Mouse (Mus musculus) forebrain, embryonic 11.5 days (tissue): ENCODE measurements around the gene Lamc2. TPM values are rescaled to one million over a fixed set of nuclear protein-coding genes. Genes with fewer than 3 reads are reported as not detected.

Experiments
- ATAC-seq: fragments of 200-750 bp; cut with Nextera tagmentation; replicated peaks from 2 replicates; pipeline ENCODE4 v1.8.0; 2017; ENCODE audit warnings: moderate TSS enrichment; ENCODE audit not compliant: low FRiP score
- DNase-seq: peaks from one replicate; pipeline ENCODE4 v3.0.0-alpha.2; 2017; ENCODE audit warnings: low spot score
- H3K27ac ChIP-seq: fragments of 300-500 bp; sonication (generic); 2 replicates; pipeline ENCODE4 v1.5.1; 2014; ENCODE audit warnings: low read depth, low read length
- H3K27me3 ChIP-seq: fragments of 300-500 bp; sonication (generic); 2 replicates; pipeline ENCODE4 v1.6.1; 2014; ENCODE audit warnings: mild to moderate bottlenecking, low read length, mixed read lengths; ENCODE audit not compliant: control insufficient read depth, insufficient read depth
- H3K36me3 ChIP-seq: fragments of 300-500 bp; sonication (generic); 2 replicates; pipeline ENCODE4 v1.6.1; 2014; ENCODE audit warnings: mild to moderate bottlenecking, low read length, moderate library complexity, mixed read lengths; ENCODE audit not compliant: control insufficient read depth, insufficient read depth
- H3K4me1 ChIP-seq: fragments of 300-500 bp; sonication (generic); replicated peaks from 2 replicates; pipeline ENCODE4 v1.6.1; 2014; ENCODE audit warnings: low read length, mixed read lengths; ENCODE audit not compliant: control insufficient read depth, insufficient read depth
- H3K4me2 ChIP-seq: fragments of 300-500 bp; sonication (generic); 2 replicates; pipeline ENCODE4 v1.6.1; 2014; ENCODE audit warnings: low read depth, mild to moderate bottlenecking, low read length, moderate library complexity, mixed read lengths; ENCODE audit not compliant: severe bottlenecking
- H3K4me3 ChIP-seq: fragments of 300-500 bp; sonication (generic); 2 replicates; pipeline ENCODE4 v1.5.1; 2014; ENCODE audit warnings: low read depth, low read length
- H3K9ac ChIP-seq: fragments of 300-500 bp; sonication (generic); 2 replicates; pipeline ENCODE4 v1.6.1; 2014; ENCODE audit warnings: low read length
- H3K9me3 ChIP-seq: fragments of 300-500 bp; sonication (generic); 2 replicates; pipeline ENCODE4 v1.6.1; 2016; ENCODE audit warnings: low read length, mixed read lengths; ENCODE audit not compliant: control insufficient read depth
- WGBS: fragments of 180-500 bp; shearing (Covaris S2); extraction: QIAGEN DNeasy Blood & Tissue Kit; methylation state at CpG from one replicate; pipeline ENCODE4 v1.1.7; 2014; 5-methylcytosine and 5-hydroxymethylcytosine counted together
- polyA plus RNA-seq: library from polyadenylated mRNA; unstranded; fragments of >200 nt; fragmentation: Nextera tagmentation; extraction: Ambion mirVana; gene quantifications from 2 replicates; pipeline ENCODE4 v1.2.1, GENCODE M21; 2014

Lamc2 gene
- polyA plus RNA-seq, 1 experiment from 2014 or later = 0.55 TPM

DNA sequence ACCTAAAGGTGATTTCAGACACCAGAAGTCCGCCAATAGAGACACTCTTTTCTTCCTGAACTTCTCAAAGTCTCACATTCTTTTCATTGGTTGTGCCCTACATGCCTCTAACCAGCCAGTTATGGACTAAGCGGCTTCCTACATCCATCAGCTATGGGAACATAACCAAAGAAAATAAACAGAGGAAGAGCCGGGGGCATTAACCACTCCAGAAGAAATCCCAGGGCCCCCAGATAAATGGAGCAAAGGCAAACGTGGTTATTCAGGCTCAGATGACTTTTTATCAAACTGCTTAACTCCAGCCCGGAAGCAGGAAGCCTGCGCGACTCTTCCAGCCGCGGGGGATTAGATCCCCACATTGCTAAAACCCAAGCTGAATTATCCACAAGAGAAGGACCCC is 85.3 kb downstream of the Lamc2 start:
- 56% methylated on average over 9 of the region's 9 CpGs for WGBS
- no peak overlapping the region for H3K27ac ChIP-seq

DNA sequence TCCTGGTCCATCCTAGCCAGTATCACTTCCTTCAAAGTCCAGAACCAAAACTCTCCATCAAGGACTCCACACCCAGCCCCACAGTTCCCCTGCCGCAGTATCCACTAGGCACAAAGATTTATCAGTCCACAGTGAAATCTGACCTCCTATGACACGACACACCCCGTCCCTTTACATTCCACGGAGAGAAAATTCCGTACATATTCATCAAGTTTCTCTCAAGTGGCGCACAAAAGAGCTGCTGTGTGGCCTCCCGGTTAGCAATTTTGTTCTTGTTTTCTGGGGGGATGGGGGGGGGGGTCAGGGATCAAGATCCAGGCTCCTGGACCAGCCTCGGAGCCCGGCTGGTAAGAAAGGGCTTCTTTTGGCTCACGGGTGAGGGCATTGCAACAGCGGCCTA is 87.7 kb downstream of the Lamc2 start:
- Histone ChIP-seq H3K27me3 (no peaks in the 10 kb centered on the region), H3K9ac (no peak overlapping the region; the same call in 1 of the 2 replicates), H3K36me3 (no peaks in the 10 kb centered on the region), H3K9me3 (no peaks in the 10 kb centered on the region), H3K27ac (no peak overlapping the region), H3K4me2 (no peak overlapping the region), H3K4me3 (no peak overlapping the region), H3K4me1 (no peaks in the 10 kb centered on the region)
- WGBS = 39% methylated on average over 11 of the region's 11 CpGs
- no peak for ATAC-seq
- DNase-seq = no peak

More for the DNA sequence above, 85.3 kb downstream of the Lamc2 start:
- no peaks in the 10 kb centered on the region for H3K9me3 ChIP-seq
- no peaks in the 10 kb centered on the region for H3K36me3 ChIP-seq
- no peaks in the 10 kb centered on the region for H3K27me3 ChIP-seq
- ATAC-seq (no peak), DNase-seq (no peak)
- no peak overlapping the region for H3K4me2 ChIP-seq
- no peaks in the 10 kb centered on the region for H3K4me1 ChIP-seq
- no peak overlapping the region for H3K9ac ChIP-seq
- no peak overlapping the region for H3K4me3 ChIP-seq

DNA sequence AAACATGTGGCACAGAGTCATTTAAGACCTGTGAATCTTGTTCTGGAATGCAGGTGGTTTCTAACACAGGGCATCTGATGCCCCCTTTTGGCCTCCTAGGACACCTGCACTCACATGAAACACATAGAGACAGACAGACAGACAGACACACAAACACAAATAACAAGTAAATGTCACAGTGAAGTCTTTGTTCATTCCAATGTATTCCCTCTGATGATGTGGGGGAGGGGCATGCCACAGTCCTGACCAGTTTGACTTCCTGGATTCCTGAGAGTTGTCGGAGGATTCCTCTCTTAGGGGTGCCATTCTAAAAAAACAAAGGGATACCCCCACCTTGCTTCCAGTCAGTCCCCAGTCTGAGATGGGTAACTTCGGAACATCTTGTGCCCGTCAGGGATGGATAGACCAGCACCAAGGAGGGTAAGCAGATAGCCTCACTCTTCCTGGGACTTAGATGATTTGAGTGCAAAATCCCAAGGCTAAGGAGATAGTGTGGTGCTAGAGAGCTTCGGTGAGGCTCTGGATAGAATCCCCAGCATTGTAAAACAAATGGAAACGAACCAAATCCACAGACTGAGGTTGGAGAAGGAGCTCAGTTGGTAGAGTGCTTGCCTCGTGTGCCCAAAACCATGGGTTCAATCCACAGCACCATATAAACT is 89.1 kb downstream of the Lamc2 start:
- DNase-seq (no peak), ATAC-seq (no peak)
- Histone ChIP-seq H3K27me3 (no peaks in the 10 kb centered on the region), H3K4me1 (no peaks in the 10 kb centered on the region), H3K27ac (no peak overlapping the region), H3K36me3 (no peaks in the 10 kb centered on the region), H3K4me2 (no peak overlapping the region), H3K9ac (no peak overlapping the region), H3K4me3 (no peak overlapping the region), H3K9me3 (no peaks in the 10 kb centered on the region)
- 94% methylated on average over 6 of the region's 6 CpGs for WGBS

DNA sequence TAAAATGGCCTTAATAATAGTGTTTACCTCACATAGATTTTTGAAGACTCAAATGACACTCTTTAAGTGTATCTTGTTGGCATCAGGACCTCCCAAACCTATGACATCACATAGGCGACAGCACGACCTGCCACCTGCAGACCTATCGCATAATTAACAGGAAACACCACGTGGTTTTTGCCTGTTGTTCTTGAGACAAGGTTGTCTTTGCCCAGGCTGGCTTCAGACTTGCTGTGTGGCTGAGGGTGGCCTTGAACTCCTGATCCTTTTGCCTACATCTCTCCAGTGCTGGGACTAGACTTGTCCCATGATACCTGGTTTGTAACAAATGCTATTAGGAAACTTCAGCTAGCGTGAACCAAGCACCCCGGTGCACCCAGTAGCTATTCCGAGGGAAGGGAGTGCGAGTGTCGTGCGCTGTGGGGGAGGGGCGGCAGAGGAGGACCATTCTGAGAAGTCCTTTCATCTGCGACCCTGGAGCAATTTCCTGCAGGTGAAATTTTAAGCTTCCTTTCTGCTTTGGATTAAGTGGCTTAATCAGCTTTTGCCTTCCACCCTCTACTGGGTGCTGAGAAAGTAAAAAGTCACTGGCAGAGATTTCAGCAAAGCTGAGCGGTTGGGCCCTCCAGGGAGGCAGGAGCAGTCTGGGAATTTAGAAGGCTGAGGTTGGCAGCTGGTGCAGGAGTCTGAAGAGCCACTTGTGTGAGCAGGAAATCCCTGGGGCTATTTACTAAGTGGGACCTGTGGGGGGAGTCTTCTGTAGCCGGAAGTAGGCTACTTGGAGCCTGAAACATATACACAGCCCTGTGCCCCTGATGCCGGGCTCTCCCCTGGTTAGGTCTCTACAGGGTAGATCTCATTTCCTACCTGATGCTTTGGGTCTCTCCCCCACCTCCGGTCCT is 90.2 kb downstream of the Lamc2 start:
- Histone ChIP-seq H3K9ac (no peak overlapping the region), H3K4me1 (peaks cover 4% of the 10 kb centered on the region; the same call in 1 of the 2 replicates), H3K27ac (no peak overlapping the region), H3K36me3 (no peaks in the 10 kb centered on the region), H3K27me3 (no peaks in the 10 kb centered on the region), H3K4me2 (no peak overlapping the region), H3K4me3 (no peak overlapping the region), H3K9me3 (no peaks in the 10 kb centered on the region)
- DNase-seq (no peak), ATAC-seq (no peak)
- WGBS = 9% methylated on average over 16 of the region's 16 CpGs

DNA sequence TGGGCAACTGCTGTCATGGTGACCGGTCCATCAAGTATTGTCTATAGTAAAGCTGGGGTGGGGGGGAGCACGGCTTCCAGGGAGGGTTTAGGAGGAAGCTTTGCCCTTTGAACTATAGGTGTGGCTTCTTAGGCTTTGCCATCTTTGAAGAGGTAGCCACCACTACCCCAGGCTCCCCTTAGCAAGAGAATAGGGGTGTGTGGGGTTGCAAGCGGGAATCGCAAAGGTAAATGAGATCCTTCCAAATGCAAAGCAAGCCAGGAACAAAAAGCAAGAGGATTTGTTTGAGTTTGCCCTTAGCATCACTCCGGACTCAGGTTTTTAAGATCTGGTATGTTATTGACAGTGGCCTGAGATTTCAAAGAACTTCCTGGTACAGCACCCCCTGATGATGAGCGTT is 90.9 kb downstream of the Lamc2 start:
- H3K27me3 ChIP-seq = no peaks in the 10 kb centered on the region
- no peaks in the 10 kb centered on the region for H3K9me3 ChIP-seq
- no peak overlapping the region for H3K4me3 ChIP-seq
- 38% methylated on average over 6 of the region's 6 CpGs for WGBS
- H3K36me3 ChIP-seq = no peaks in the 10 kb centered on the region
- no peak overlapping the region for H3K27ac ChIP-seq
- H3K9ac ChIP-seq = no peak overlapping the region
- DNase-seq = no peak
- H3K4me2 ChIP-seq = no peak overlapping the region
- ATAC-seq = no peak
- H3K4me1 ChIP-seq = peaks cover 4% of the 10 kb centered on the region; the same call in 1 of the 2 replicates

DNA sequence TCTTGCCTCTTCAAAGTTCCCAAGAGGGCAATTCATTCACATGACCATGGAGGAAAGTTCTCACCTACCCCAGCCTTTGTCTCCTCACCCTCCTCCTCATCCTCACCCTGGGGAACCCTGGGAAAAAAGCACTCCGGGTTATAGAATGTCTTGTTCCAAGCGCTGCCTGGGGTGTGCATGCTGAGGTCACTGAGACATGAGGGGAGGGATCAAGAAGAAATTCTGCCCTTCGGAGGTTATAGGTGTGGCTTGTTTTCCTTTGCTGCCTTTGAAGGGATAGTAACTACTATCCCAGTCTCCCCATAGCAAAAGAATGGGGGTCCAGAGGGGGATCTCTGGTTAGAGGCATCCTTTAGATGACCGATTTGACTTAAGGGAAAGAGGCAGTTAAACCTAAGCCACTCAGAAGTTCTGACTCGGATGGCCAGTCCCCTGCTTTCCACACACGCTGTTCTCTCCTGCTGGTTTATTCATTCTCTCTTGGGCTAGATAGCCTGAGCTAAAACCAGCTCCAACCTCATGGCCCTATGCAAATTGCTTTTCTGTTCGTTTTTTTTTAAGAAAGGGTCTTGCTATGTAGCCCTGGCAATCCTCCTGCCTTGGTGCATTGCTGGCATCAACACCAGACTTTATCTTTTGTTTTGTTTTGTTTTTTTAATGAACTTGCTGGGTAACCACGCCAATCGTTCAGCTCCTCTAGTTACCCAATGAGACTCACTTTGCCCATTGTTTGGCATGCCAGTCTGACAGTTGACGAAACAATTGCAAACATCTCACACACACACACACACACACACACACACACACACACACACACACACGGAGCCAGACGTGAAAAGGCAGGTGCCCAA is 91.8 kb downstream of the Lamc2 start:
- WGBS = 35% methylated on average over 12 of the region's 12 CpGs

DNA sequence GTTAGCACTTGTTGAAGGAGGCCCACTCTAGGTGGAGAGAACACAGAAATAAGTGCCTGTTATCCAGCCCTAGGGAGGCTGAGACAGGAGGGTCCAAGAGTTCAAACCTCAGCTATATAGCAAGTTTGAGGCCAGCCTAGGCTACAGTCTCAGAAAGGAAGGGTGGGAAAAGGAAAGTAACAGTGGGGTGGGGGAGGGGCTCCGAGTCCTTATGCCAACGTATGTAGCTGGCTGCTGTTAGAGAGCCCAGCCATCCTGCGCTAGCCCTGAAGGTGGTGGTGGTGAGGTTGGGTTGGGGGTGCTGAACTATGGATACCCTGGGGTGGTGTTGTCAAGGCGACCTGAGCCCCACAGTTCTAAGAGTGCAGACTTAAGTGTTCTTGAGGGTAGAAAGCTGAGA is 92.7 kb downstream of the Lamc2 start:
- no peaks in the 10 kb centered on the region for H3K36me3 ChIP-seq
- H3K4me3 ChIP-seq = no peak overlapping the region
- WGBS = 72% methylated on average over 4 of the region's 4 CpGs
- H3K27me3 ChIP-seq = no peaks in the 10 kb centered on the region
- H3K9me3 ChIP-seq = no peaks in the 10 kb centered on the region
- ATAC-seq (no peak; the same call in 1 of the 2 replicates), DNase-seq (no peak)
- no peak overlapping the region for H3K27ac ChIP-seq
- no peak overlapping the region for H3K4me2 ChIP-seq
- no peak overlapping the region for H3K9ac ChIP-seq
- peaks cover 4% of the 10 kb centered on the region; the same call in 1 of the 2 replicates for H3K4me1 ChIP-seq

More for the DNA sequence above, 91.8 kb downstream of the Lamc2 start:
- ATAC-seq (no peak), DNase-seq (no peak)
- Histone ChIP-seq H3K9ac (no peak overlapping the region), H3K36me3 (no peaks in the 10 kb centered on the region), H3K9me3 (no peaks in the 10 kb centered on the region), H3K27ac (no peak overlapping the region), H3K4me2 (no peak overlapping the region), H3K4me3 (no peak overlapping the region), H3K27me3 (no peaks in the 10 kb centered on the region), H3K4me1 (peaks cover 4% of the 10 kb centered on the region; the same call in 1 of the 2 replicates)

DNA sequence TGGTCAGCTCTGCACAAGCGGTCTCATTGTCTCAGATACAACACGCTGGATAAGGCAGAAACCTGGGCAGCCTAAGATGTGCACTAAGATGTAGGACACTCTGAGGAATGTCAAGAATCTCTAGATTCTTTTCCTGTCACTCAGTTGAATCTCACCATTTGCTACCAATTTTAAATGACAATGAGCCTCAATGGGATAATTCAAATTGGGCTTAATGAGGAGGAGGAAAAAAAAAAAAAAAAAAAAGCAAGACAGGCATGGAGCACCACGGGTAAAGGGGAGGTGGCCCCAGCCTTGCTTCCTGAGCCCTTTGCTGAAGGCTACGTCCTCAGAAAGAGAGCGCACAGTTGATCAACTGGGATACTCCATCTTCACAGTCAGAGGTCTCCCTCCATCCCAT is 93.1 kb downstream of the Lamc2 start:
- 51% methylated on average over 5 of the region's 5 CpGs for WGBS
- H3K36me3 ChIP-seq = no peaks in the 10 kb centered on the region
- no peak for ATAC-seq
- no peak overlapping the region for H3K27ac ChIP-seq
- H3K4me3 ChIP-seq = no peak overlapping the region
- H3K4me2 ChIP-seq = no peak overlapping the region
- DNase-seq = no peak
- H3K9me3 ChIP-seq = no peaks in the 10 kb centered on the region
- no peaks in the 10 kb centered on the region for H3K27me3 ChIP-seq
- no peak overlapping the region for H3K9ac ChIP-seq
- peaks cover 4% of the 10 kb centered on the region; the same call in 1 of the 2 replicates for H3K4me1 ChIP-seq
